Mouse (Mus musculus): Measurements from ENCODE around the gene Ankfn1. TPM values are rescaled to one million over a fixed set of nuclear protein-coding genes. Genes with fewer than 3 reads are reported as not detected.

Gene Ankfn1
- total RNA-seq (2023): not detected

DNA sequence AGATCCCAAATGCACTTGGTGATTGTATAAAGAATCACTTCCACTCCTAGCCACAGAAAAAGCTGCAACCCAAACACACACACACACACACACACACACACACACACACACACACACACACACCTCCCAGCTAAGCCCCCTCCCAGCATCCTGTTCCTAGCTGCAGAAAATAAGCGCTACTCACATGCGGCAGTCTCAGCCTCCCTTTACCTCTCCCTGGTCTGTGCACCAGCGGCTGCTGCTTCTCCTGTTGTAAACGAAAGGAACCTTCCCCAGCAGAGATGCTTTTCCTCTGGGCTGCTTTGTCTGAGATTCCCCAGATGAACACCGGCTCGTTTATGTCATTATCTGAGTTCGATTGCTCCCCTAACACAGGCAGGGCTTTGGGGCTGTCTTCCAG is at the start of gene Ankfn1:
Ankfn1 (minus strand) TSS at position 223 of the 400 bp plus-strand sequence.

Other genes with a start within 250 kb of the Ankfn1 start
- 3.6 TPM for gene Pctp, start 225.2 kb upstream of the Ankfn1 start, total RNA-seq (2023)

Measured in CD8-positive naive resting alpha-beta T cell, adult 57 days (primary cell).